Mouse (Mus musculus): ENCODE results near the gene Pcyt1a.

- TF ChIP-seq EP300 (IDR thresholded peaks at IDR 0.05) (no peak), CTCF (IDR thresholded peaks at IDR 0.05) (no peak)
Observed at GRCm38 (mm10) chr16:32436657-32437056, 5.9 kb downstream of the Pcyt1a start.
